Mouse (Mus musculus) olfactory bulb, adult 2 months (tissue): ENCODE measurements around the gene Nol4l.

Experiments
- CTCF ChIP-seq: fragments of 200-500 bp; IDR thresholded peaks from 2 replicates; pipeline ENCODE4 v1.5.1; 2012; ENCODE audit warnings: low read depth, mild to moderate bottlenecking, low read length, moderate library complexity; ENCODE audit not compliant: insufficient read depth
- POLR2A ChIP-seq: fragments of 200-500 bp; IDR thresholded peaks from 2 replicates; pipeline ENCODE4 v1.6.1; 2012; ENCODE audit warnings: mild to moderate bottlenecking, low read depth, low read length, moderate library complexity; ENCODE audit not compliant: insufficient read depth

DNA sequence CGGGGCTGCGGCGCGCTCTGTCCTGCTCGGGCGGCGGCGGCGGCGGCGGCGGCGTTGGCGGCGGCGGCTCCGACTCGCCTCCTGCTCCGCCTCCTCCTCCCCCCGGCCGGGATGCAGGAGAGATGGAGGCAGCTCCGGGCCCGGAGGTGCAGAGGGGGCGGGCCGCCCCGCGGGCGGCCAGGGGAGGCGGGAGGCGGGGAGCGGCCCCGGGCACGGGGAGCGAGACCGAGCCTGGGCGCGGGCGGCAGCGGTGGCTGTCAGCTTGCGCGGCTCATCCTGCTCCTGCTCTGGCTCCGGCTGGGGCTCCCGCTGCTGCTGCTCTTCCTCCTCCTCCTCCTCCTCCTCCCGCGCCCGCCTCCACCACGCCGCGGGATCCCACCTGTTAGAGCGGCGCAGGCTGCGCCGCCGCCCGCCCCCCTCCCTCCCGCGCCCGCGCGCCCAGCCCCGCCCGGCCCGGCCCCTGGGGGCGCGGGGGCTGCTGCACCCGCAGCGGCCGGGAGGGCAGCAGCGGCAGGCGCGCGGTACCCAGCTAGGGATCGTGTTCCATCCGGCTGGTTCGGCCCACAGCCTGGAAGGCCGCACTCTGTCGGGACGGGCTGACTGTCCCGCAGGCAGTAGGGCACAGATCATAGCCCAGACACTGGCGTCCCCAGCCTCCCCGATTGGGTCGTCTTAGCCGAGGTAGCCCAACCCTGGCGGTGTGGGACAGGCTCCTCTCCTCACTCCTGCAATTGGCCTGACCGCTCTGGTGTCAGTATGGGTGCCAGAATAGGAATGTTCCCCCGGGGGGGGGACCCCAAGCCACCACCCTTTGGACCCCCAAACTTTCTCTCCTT is at the start of gene Nol4l:
- TF ChIP-seq CTCF, result no peak
- no peak for TF ChIP-seq POLR2A
